Mouse (Mus musculus) liver, embryonic 14.5 days (tissue): Measurements from ENCODE around the gene Dusp22. TPM values are rescaled to one million over a fixed set of nuclear protein-coding genes. Genes with fewer than 3 reads are reported as not detected.

Experiments
- ATAC-seq: fragments of 200-750 bp; cut with Nextera tagmentation; 2 replicates; pipeline ENCODE4 v1.8.0; 2017; ENCODE audit warnings: moderate number of reproducible peaks, mild to moderate bottlenecking, moderate library complexity; ENCODE audit not compliant: insufficient read depth
- DNase-seq, 3 experiments: peaks; one replicate each; pipeline ENCODE4 v3.0.0-alpha.2; 2012 to 2013; ENCODE audit warnings: low read depth in 3 of 3, low spot score in 3 of 3
- H3K27ac ChIP-seq: fragments of 300-500 bp; sonication (generic); 2 replicates; pipeline ENCODE4 v1.5.1; 2014; ENCODE audit warnings: moderate library complexity, mild to moderate bottlenecking, control low read depth, inconsistent platforms
- H3K27me3 ChIP-seq: fragments of 300-500 bp; sonication (generic); 2 replicates; pipeline ENCODE4 v1.6.1; 2014; ENCODE audit warnings: mild to moderate bottlenecking, low read length, moderate library complexity; ENCODE audit not compliant: control insufficient read depth, insufficient read depth
- H3K36me3 ChIP-seq: fragments of 300-500 bp; sonication (generic); replicated peaks from 2 replicates; pipeline ENCODE4 v1.6.1; 2014; ENCODE audit warnings: low read depth; ENCODE audit not compliant: control insufficient read depth, insufficient read depth
- H3K4me1 ChIP-seq, 2 experiments: fragments of 200-500 bp in 1 of 2; fragments of 300-500 bp in 1 of 2; sonication (generic) in 1 of 2; replicated peaks; 2 replicates each; pipeline ENCODE4 v1.6.1; 2012 to 2014; ENCODE audit warnings: antibody characterized with exemption in 1 of 2, inconsistent platforms in 1 of 2, low read length in 1 of 2; ENCODE audit not compliant: control insufficient read depth in 2 of 2, insufficient read depth in 2 of 2
- H3K4me2 ChIP-seq: fragments of 300-500 bp; sonication (generic); 2 replicates; pipeline ENCODE4 v1.6.1; 2014; ENCODE audit warnings: low read depth, mild to moderate bottlenecking, control low read depth, moderate library complexity
- H3K4me3 ChIP-seq, 2 experiments: fragments of 200-500 bp in 1 of 2; fragments of 300-500 bp in 1 of 2; sonication (generic) in 1 of 2; 2 replicates each; pipeline ENCODE4 v1.5.1; 2012 to 2014; ENCODE audit warnings: low read depth in 2 of 2, low read length in 2 of 2, mild to moderate bottlenecking in 2 of 2, control low read depth in 1 of 2, inconsistent platforms in 1 of 2, moderate library complexity in 1 of 2; ENCODE audit not compliant: insufficient read depth in 1 of 2
- H3K9ac ChIP-seq: fragments of 300-500 bp; sonication (generic); replicated peaks from 2 replicates; pipeline ENCODE4 v1.6.1; 2014; ENCODE audit warnings: mild to moderate bottlenecking, control low read depth, moderate library complexity
- H3K9me3 ChIP-seq: fragments of 300-500 bp; sonication (generic); 2 replicates; pipeline ENCODE4 v1.6.1; 2016; ENCODE audit warnings: low read length, mixed read lengths; ENCODE audit not compliant: control insufficient read depth
- CTCF ChIP-seq: IDR thresholded peaks from 2 replicates; pipeline ENCODE4 v1.5.1; 2016; ENCODE audit warnings: antibody characterized with exemption, low read depth, control low read depth
- EP300 ChIP-seq: IDR thresholded peaks from 2 replicates; pipeline ENCODE4 v1.6.1; 2016; ENCODE audit warnings: antibody characterized with exemption, low read depth
- WGBS: fragments of 180-500 bp; shearing (Covaris S2); extraction: QIAGEN DNeasy Blood & Tissue Kit; methylation state at CpG from one replicate; pipeline ENCODE4 v1.1.7; 2014; ENCODE audit not compliant: insufficient replicate concordance; 5-methylcytosine and 5-hydroxymethylcytosine counted together
- polyA plus RNA-seq, 2 experiments: library from polyadenylated mRNA; depleted of rRNA in 1 of 2; stranded (reverse) in 1 of 2; unstranded in 1 of 2; fragments of >200 nt; fragmentation: Nextera tagmentation in 1 of 2; extraction: Ambion mirVana in 1 of 2; gene quantifications; 2 replicates each; pipeline versions ENCODE4 v1.2.1 to v1.2.3; 2012 to 2014

The Dusp22 gene
- polyA plus RNA-seq, 2 experiments: 3.8 to 6.1 TPM

GRCm38 (mm10) chr13:30750461-30751303, 90.9 kb downstream of the Dusp22 start:
- ATAC-seq: no peak
- TF ChIP-seq CTCF (no peak), EP300 (no peak)
- no peaks in the 10 kb centered on the region for H3K9me3 ChIP-seq
- H3K4me2 ChIP-seq: peak overlapping the region; percentile 1; the same call in 1 of the 2 replicates
- no peaks in the 10 kb centered on the region for H3K4me1 ChIP-seq
- WGBS: 2% methylated on average over 33 of the region's 33 CpGs
- H3K27me3 ChIP-seq: peaks cover 36% of the 10 kb centered on the region
- no peak overlapping the region for H3K4me3 ChIP-seq
- no peak overlapping the region for H3K9ac ChIP-seq
- DNase-seq: no peak
- H3K27ac ChIP-seq: no peak overlapping the region
- H3K36me3 ChIP-seq: no peaks in the 10 kb centered on the region

GRCm38 (mm10) chr13:30751304-30751580, 91.4 kb downstream of the Dusp22 start:
- WGBS: 29% methylated on average over 6 of the region's 6 CpGs
- DNase-seq (no peak), ATAC-seq (no peak)
- no peak for TF ChIP-seq CTCF
- no peak for TF ChIP-seq EP300
- Histone ChIP-seq H3K9ac (no peak overlapping the region), H3K27ac (no peak overlapping the region), H3K4me2 (no peak overlapping the region), H3K4me3 (no peak overlapping the region), H3K36me3 (no peaks in the 10 kb centered on the region), H3K9me3 (no peaks in the 10 kb centered on the region), H3K4me1 (no peaks in the 10 kb centered on the region), H3K27me3 (peaks cover 36% of the 10 kb centered on the region)

GRCm38 (mm10) chr13:30752581-30753187, 92.9 kb downstream of the Dusp22 start:
- no peak overlapping the region for H3K9ac ChIP-seq
- ATAC-seq (no peak), DNase-seq (no peak)
- H3K4me2 ChIP-seq: no peak overlapping the region
- TF ChIP-seq EP300: no peak
- no peak for TF ChIP-seq CTCF
- H3K4me1 ChIP-seq: no peaks in the 10 kb centered on the region
- no peak overlapping the region for H3K4me3 ChIP-seq
- H3K9me3 ChIP-seq: no peaks in the 10 kb centered on the region
- H3K27me3 ChIP-seq: peaks cover 36% of the 10 kb centered on the region
- no peaks in the 10 kb centered on the region for H3K36me3 ChIP-seq
- WGBS: 56% methylated on average over 4 of the region's 4 CpGs
- no peak overlapping the region for H3K27ac ChIP-seq

GRCm38 (mm10) chr13:30753441-30753840, 93.6 kb downstream of the Dusp22 start:
- 57% methylated on average over 3 of the region's 3 CpGs for WGBS

GRCm38 (mm10) chr13:30754066-30754465, 94.3 kb downstream of the Dusp22 start:
- no peak overlapping the region for H3K9ac ChIP-seq
- no peak overlapping the region for H3K4me3 ChIP-seq
- H3K27me3 ChIP-seq: peaks cover 28% of the 10 kb centered on the region
- H3K9me3 ChIP-seq: no peaks in the 10 kb centered on the region
- no peak overlapping the region for H3K27ac ChIP-seq
- no peak overlapping the region for H3K4me2 ChIP-seq
- ATAC-seq: no peak
- WGBS: 58% methylated on average over 4 of the region's 4 CpGs
- no peak for TF ChIP-seq EP300
- no peak for TF ChIP-seq CTCF
- H3K4me1 ChIP-seq: no peaks in the 10 kb centered on the region
- no peak for DNase-seq
- H3K36me3 ChIP-seq: no peaks in the 10 kb centered on the region

More at GRCm38 (mm10) chr13:30753441-30753840, 93.6 kb downstream of the Dusp22 start:
- H3K9ac ChIP-seq: no peak overlapping the region
- H3K4me2 ChIP-seq: no peak overlapping the region
- H3K27me3 ChIP-seq: peaks cover 31% of the 10 kb centered on the region
- H3K9me3 ChIP-seq: no peaks in the 10 kb centered on the region
- H3K4me3 ChIP-seq: no peak overlapping the region
- H3K27ac ChIP-seq: no peak overlapping the region
- DNase-seq (no peak), ATAC-seq (no peak)
- H3K4me1 ChIP-seq: no peaks in the 10 kb centered on the region
- no peak for TF ChIP-seq CTCF
- no peak for TF ChIP-seq EP300
- H3K36me3 ChIP-seq: no peaks in the 10 kb centered on the region
